Mouse (Mus musculus): ENCODE measurements around the gene Olfr1344.

Gene Olfr1344

DNA sequence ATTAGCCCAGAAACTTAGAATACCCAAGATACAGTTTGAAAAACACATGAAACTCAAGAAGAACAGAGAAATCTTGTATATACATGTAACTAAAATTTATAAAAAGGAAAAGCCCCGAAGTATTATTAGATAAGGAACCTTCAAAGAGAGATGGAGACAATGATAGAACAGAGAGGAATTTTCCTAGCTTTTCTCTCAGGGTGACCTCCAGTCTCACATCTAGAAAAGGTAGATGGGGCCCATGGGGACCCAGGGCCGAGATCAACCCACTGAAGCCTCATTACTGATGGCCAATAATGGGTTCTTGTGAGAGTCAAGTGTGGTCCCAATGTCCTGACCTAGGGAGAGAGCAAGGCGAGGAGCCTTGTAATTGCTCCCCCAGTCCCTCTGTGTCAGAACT is at the start of gene Olfr1344:
Gene Olfr1344 (plus strand): TSS at position 301 of the 400 bp plus-strand sequence.
- 83% methylated on average over 3 of the region's 3 CpGs for WGBS

DNA sequence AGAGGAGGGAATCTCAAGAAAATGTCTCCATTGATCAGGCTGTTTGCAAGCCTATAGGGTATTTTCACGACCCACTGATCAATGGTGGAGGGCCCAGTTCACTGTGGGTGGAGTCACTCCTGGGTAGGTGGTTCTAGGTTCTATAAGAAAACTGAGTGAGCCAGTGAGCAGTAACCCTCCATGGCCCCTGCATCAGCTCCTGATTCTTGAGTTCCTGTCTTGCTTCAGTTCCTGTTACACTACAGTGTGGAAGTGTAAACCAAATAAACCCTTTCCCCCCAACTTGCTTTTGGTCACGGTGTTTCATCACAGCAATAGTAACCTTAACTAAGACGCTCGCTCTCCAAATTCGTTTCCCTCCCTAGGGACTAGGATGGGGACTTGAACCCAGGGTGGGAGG is 49.5 kb upstream of the Olfr1344 start:
- 87% methylated on average over 5 of the region's 5 CpGs for WGBS

- 76% methylated on average over 5 of the region's 5 CpGs for WGBS
Observed at GRCm38 (mm10) chr7:6389449-6389848, 49.0 kb upstream of the Olfr1344 start.

GRCm38 (mm10) chr7:6397996-6398975 is 40.2 kb upstream of the Olfr1344 start, which contains the start of gene Smim17:
Smim17 (plus strand) TSS chr7:6398715.
- 20% methylated on average over 25 of the region's 25 CpGs for WGBS

DNA sequence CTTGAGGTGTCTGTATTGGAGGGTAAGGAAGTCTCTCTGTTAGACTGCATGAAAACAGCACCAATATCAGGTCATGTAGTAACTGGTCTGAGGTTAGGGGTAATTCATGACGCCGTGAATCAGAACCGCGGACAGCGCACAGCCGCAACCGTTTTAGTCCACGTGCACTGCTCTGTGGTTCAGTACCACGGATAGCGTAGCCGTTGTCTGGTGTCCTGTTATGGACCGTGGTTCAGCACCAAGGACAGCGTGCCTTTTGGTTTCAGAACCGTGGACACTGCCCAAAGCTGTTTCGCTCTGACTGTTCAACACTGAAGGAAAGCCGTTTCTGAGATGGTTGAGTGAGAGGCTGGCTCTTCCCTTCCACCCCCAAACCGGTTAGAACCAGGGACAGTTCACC is 28.4 kb upstream of the Olfr1344 start, which contains the start of gene Gm20715:
Gene Gm20715 (plus strand): TSS at position 235 of the 400 bp plus-strand sequence.
- WGBS = 18% methylated on average over 17 of the region's 17 CpGs

DNA sequence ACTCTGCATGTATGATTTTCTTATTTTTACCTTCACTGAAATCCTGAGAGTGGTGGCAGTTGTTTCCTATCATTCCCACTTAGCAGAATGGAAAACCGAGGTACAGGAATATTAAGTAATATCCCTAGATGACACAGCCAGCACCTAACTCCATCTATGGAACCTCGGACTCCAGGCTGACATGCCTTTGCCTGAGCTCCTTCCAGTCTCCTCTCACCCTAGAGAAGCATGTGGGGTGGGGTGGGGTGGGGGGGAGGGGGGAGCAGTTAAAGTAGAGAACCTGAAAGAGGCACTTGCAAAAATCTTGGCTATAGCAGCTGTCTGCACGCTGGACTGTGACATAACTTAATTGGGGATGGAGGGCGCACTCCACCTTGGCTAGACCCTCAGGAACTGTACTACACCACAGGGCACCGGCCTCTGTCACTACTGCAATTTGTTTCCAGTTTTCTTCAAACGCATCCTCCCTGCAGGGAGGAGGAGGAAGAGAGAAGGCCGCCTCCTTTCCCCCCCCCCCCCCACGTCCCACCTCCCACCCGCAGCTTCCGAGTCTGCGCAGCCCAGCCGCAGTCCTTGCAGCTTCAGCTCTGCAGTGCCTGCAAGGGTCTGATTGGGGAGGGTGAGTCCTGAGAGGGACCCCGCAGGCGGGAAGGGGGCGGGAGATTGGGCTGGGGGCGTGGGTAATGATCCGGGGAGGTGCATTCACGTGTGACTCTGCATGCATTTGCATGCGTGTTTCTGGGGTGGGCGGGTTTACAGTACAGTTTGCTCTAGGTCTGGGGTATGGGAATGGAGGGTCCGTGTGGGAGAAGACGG is 23.7 kb upstream of the Olfr1344 start:
- 7% methylated on average over 22 of the region's 22 CpGs for WGBS

DNA sequence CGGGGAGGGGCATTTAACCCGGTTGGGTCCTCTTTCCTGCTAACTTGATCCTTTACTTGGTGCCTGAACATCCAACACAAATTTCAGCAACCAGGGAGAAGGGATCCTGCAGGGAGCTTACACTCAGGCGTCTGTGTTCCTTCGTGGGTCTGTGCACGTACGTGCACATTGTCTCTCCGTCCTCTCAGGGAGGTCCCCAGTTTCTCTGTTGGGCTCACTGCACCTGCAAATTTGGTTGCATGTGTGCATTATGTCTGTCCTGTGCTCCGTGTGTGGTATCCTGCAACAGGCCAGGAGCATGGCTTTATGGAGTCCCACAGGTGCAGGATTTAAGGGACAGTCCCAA is 23.1 kb upstream of the Olfr1344 start:
- 10% methylated on average over 8 of the region's 8 CpGs for WGBS

GRCm38 (mm10) chr7:6419894-6420293 is 18.6 kb upstream of the Olfr1344 start:
- whole genome bisulfite sequencing = 46% methylated on average over 6 of the region's 6 CpGs

DNA sequence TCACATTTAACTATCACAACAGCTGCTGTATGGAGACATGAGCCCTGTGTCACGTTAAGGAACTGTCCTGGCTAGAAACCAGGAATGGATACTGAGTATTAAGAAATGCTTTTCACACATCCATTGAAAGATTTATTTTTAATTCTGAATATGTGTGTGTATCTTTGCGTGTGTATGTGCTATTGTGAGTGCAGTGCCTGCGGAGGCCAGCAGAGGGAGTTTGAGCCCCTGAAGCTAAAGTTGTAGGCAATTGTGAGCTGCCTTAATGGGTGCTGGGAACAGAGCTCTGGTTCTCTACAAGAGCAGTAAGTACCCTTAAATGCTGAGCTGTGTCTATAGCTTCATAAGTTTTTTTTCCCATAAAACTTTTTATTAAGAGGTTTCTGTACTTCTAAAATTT is 9.1 kb upstream of the Olfr1344 start:
- 92% methylated on average over 3 of the region's 3 CpGs for WGBS

DNA sequence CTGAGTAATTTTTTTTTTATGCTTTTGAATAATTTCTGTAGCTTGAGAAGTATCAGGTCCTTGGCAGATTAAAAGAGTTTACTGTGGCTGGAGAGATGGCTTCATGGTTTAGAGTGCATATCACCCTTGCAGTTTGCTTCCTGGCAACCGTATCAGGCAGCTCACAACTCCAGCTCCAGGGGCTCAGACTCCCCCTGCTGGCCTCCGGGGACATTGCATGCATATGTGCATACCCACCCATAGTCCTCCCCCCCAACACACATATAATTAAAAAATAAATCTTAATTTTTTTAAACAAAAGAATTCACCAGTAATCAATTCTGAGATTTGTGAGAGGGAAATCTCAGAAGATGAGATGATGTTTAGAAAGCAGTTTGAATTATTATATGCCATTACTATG is 8.1 kb upstream of the Olfr1344 start:
- WGBS = 39% methylated on average over 2 of the region's 2 CpGs

DNA sequence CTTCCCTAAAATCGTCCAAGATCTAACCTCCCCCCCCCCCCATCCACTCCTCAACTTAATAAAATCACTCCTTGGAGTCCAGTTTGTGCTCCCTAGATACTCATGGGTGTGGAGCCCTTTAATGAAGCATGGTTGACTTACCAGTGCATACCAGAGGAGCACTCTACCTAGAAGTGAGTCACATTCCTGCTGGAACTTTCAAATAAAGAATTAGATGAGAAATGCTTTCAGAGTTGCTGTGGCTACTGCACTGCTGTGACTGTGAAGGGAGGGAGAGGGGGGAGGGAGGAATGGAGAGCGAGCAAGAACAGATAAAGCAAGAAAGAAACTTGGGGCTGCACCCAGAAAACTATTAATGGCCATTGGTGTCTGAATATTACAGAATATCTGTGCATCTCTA is 2.7 kb downstream of the Olfr1344 start:
- WGBS = 68% methylated on average over 2 of the region's 2 CpGs

DNA sequence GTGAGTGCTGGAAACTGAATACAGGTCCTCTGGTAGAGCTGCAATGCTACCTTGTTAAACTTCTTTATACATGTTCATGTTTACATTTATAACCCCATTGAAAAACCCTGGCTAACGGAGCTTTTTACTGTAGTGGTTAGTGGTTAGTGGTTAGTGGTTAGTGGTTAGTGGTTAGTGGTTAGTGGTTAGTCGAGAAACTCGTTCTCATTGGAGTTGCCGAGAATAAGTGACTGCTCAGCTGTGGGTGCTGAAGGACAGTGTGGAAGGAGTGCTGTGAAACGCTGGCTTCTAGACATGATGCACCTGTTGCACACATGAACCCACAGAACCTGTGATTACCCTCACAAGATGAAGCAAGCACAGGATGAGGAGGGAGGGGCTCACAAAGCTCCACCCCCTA is 9.3 kb downstream of the Olfr1344 start:
- 86% methylated on average over 5 of the region's 5 CpGs for WGBS

GRCm38 (mm10) chr7:6455868-6456267 is 17.4 kb downstream of the Olfr1344 start, which contains the start of gene Olfr1336:
Olfr1336 (plus strand) TSS chr7:6456168.

DNA sequence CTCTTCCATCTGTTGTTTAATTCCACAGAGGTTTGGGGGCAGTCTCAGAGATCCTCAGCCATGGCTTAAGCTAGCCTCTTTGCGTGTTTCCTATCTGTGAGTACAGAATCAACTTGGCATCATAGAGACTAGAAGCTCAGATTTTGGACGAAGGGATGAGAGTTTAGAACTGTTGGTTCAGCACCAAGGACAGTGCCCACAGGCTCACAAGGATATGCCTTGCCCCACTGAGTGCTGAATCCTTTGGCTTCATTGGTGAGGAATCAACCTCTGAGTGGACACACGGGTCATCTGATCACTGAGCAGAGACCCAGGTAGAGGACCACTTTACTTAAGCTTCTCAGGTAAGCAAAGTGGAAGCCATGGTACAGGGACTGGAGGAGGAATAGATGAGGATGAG is 17.9 kb downstream of the Olfr1344 start:
- 45% methylated on average over 3 of the region's 3 CpGs for WGBS

GRCm38 (mm10) chr7:6466951-6467350 is 28.5 kb downstream of the Olfr1344 start, which contains the start of gene Olfr1346:
Olfr1346 (plus strand) TSS chr7:6467101.

GRCm38 (mm10) chr7:6477633-6478032 is 39.1 kb downstream of the Olfr1344 start:
- WGBS = 72% methylated on average over 2 of the region's 2 CpGs

GRCm38 (mm10) chr7:6486841-6487240 is 48.4 kb downstream of the Olfr1344 start, which contains the start of gene Olfr5:
Olfr5 (minus strand) TSS chr7:6486941.
- WGBS = 21% methylated on average over 2 of the region's 2 CpGs

Measured in cerebral cortex, adult 2 months (tissue).